Mouse (Mus musculus) heart, adult 18-20 months (tissue): ENCODE measurements at regions not wholly inside any gene's neighbourhood (a gene's known extent, or its start where the extent isn't known, plus 50 kb on each side); places are given as distances from the start of the nearest gene placed in this dataset.
"Not testable (repeated sequence)": the region's sequence is repeated elsewhere in the genome, so short reads cannot be mapped to it uniquely, and the experiment has no call there.

Experiments
- DNase-seq, 2 experiments: peaks; one replicate each; pipeline ENCODE4 v3.0.0; 2021 to 2022; ENCODE audit warnings: mixed read lengths in 1 of 2

GRCm38 (mm10) chr8:118209301-118209700, 74.2 kb upstream of the Cdh13 start:
- not testable (repeated sequence) for DNase-seq

- DNase-seq: peak; percentile 45 to 50
Measured at GRCm38 (mm10) chr8:118190866-118191265, 92.7 kb upstream of the Cdh13 start.

- DNase-seq: no peak
Measured at GRCm38 (mm10) chr8:118189226-118189625, 94.3 kb upstream of the Cdh13 start.

GRCm38 (mm10) chr8:118169001-118169413, 114.5 kb upstream of the Cdh13 start:
- DNase-seq: no peak

- no peak for DNase-seq
Measured at GRCm38 (mm10) chr8:118162171-118162570, 121.4 kb upstream of the Cdh13 start.

GRCm38 (mm10) chr8:118147359-118148205, 136.0 kb upstream of the Cdh13 start:
- no peak for DNase-seq

- DNase-seq: no peak
Measured at GRCm38 (mm10) chr8:118144546-118144945, 139.0 kb upstream of the Cdh13 start.

- no peak for DNase-seq
Measured at GRCm38 (mm10) chr8:118142311-118142710, 141.2 kb upstream of the Cdh13 start.

GRCm38 (mm10) chr8:118139928-118140327, 143.6 kb upstream of the Cdh13 start:
- no peak for DNase-seq

- DNase-seq: no peak
Measured at GRCm38 (mm10) chr8:118137846-118138245, 145.7 kb upstream of the Cdh13 start.

GRCm38 (mm10) chr8:118124993-118125392, 158.5 kb upstream of the Cdh13 start:
- no peak for DNase-seq

GRCm38 (mm10) chr8:118114253-118114652, 169.3 kb upstream of the Cdh13 start:
- no peak for DNase-seq

GRCm38 (mm10) chr8:118104464-118105050, 179.0 kb upstream of the Cdh13 start:
- DNase-seq: no peak

- no peak for DNase-seq
Measured at GRCm38 (mm10) chr8:118101346-118101745, 182.2 kb upstream of the Cdh13 start.

- DNase-seq: no peak
Measured at GRCm38 (mm10) chr8:118062736-118063135, 220.8 kb upstream of the Cdh13 start.

- no peak for DNase-seq
Measured at GRCm38 (mm10) chr8:118056781-118057180, 226.8 kb upstream of the Cdh13 start.

GRCm38 (mm10) chr8:118055536-118055935, 228.0 kb upstream of the Cdh13 start:
- DNase-seq: no peak

GRCm38 (mm10) chr8:118050386-118050785, 233.1 kb upstream of the Cdh13 start:
- DNase-seq: no peak

GRCm38 (mm10) chr8:118042253-118042860, 240.6 kb upstream of the Mphosph6 start:
- DNase-seq: no peak

- DNase-seq: no peak
Measured at GRCm38 (mm10) chr8:118041253-118041652, 239.5 kb upstream of the Mphosph6 start.

GRCm38 (mm10) chr8:118037801-118038200, 236.1 kb upstream of the Mphosph6 start:
- no peak for DNase-seq

GRCm38 (mm10) chr8:118034051-118034450, 232.3 kb upstream of the Mphosph6 start:
- DNase-seq: no peak

GRCm38 (mm10) chr8:118031406-118031805, 229.7 kb upstream of the Mphosph6 start:
- no peak for DNase-seq
